Mouse (Mus musculus): ENCODE measurements at regions not wholly inside any gene's neighbourhood (a gene's known extent, or its start where the extent isn't known, plus 50 kb on each side); places are given as distances from the start of the nearest gene placed in this dataset.

DNA sequence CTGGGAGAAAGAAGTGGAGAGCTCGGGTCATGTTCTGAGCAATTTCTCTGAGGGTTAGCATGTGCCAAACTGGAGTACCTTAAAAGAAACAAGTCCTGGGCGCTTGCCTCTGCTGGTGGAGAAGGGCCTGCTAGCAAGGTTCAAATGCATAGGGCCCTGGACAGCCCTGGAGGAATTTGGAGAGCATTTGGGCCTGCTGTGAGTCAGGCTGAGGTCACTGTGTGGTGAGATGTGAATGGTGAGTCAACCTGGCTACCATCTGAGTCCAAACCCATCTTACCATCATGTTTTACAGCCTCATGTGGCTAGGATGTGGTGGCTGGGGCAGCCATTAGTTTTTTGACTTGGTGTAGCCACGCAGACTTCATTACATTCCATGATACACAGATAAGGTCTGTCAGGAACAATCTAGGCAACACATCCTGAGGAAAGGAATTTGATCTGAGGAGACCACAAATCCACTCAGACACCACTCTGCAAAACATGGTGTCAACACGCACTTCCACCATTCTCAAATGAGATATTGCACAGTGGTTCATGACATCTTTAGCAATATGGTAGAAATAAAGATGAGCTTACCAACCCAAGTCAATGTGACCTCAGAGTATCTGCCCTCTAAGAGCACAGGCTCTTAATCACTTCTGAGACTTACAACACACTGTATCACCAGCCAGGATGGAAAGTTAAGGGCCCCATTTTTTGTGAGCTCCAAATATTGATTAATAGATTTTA, 83.1 kb downstream of the Thbs2 start:
- DNase-seq (ENCODE audit: low read depth, low spot score): no peak

GRCm38 (mm10) chr17:14608845-14609244, 85.2 kb downstream of the Thbs2 start:
- DNase-seq (ENCODE audit: low read depth, low spot score): no peak

DNA sequence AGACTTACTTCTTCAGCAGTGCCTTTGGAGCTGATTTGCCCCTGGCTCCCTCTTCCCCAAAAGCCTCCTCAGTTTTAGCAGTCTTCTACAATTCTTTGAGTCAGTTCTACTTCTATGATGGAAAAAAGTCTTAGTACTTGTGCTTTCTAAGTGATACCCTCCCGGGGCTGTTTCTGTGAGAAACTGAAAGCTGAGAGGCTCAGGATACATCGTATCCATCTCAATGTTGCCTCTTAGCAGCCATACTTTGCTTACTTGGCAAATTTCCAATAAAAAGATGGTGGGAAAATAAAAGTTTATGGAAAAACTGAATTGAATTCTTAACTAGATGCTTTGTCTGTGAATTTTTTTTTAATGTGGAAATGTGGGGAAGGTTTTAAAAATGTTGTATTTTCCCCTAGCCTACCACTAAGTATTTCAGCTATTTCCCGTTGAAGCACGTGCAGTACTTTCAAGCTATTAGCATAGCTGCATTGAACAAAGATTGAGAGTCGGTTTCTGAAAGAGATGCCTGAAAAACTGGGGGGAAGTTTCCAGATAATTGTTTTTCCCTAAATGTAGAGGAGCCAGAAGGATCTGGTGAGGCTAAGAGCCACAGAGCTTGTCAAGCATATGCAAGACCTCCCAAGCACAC, 87.6 kb downstream of the Thbs2 start:
- no peak for DNase-seq (ENCODE audit: low read depth, low spot score)

DNA sequence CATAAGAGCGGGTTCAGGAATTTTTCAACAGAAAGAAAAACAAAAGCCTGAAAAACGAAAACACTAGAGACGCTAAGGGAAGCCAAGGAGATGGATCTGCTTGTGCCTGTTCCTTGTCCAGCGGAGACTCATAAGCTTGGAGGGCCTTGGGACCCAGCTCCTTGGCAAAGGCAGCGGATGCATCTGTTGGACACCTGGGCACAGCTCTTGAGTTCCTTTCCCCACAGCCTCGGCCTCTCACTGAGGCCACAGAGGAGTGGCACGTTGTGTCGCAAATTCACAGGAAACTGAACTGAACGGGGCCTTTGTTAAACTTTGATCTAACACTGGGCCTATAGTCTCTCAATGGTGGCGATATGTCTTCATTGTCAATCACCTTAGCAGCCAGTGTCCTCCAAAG, 94.4 kb downstream of the Thbs2 start:
- DNase-seq (ENCODE audit: low read depth, low spot score): no peak

- no peak for DNase-seq (ENCODE audit: low read depth, low spot score)
Measured at GRCm38 (mm10) chr17:14596470-14596869, 97.6 kb downstream of the Thbs2 start.

DNA sequence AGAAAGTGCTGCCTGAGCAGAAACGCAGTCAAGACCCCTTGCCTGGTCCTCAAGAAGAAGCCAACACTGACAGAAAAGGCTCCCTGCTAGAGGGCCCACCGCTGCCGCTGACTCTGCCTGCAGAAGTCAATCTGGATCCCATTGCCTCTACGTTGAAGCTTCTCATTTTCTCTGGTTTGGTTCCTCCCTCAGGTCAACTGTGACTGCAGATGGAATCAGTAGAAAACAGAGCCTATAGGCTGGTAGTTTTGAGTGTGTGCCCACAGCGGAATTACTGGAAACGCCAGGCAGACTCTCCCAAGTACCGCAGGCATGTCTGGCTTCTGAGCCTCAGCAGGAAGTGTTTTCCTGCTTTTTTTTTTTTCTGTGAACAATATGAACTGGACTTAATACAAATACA, 98.5 kb downstream of the Thbs2 start:
- DNase-seq (ENCODE audit: low read depth, low spot score): no peak

DNA sequence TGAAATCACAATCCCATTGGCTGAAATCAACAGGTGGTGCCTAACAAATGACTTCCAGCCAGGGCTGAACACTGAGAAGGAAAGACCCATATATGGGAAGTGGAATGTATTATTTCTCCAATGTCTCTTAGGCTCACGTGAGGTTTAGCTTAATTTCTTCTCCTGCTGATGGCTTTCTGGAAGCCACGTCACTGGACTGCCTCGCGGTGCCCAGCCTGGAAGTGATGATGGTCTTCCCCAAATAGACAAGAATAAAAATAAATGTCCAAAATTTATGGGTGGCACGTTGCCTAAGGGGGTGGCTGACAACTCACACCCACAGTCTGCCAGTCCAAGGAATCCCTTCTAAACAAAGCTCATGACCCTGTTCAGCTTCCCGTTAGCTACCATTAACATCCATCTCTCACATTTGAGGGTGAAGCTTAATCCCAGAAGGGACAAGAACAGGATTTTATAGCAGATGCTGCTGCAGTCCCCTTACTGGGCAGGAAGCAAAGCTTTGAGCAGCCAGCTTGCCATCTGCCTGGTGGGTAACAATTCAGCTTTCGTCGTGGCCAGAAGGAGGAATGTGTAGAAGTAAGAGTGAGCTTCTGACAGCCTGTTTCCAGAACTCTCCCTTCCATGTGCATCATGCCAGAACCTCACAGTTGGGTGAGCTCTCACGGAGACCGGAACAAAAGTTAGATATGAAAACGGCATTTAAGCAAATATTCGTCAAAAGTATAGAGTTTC, 105.8 kb downstream of the Thbs2 start:
- DNase-seq (ENCODE audit: low read depth, low spot score): no peak

- DNase-seq (ENCODE audit: low read depth, low spot score): no peak
Measured at GRCm38 (mm10) chr17:14579671-14580070, 114.4 kb downstream of the Thbs2 start.

GRCm38 (mm10) chr17:14578721-14579120, 115.3 kb downstream of the Thbs2 start:
- no peak for DNase-seq (ENCODE audit: low read depth, low spot score)

DNA sequence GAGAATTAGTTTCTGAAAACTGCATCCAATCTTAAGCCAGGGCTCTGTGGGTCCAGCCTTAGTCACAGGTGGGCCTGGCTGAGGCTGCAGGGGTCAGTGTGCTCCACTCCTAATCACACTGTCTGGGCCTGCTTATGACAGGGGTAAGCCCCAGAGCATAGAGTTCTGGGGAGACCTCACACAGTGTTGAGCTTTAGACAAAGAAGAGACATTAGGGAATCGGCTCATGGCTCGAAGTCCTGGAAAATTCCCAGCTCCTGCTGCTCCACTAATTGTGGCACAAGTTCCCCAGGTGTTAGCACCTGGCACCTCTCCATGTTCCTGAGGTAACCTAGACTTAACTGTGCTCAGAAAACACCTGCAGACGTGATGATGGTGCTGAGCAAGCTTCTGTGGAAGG, 115.8 kb downstream of the Thbs2 start:
- DNase-seq (ENCODE audit: low read depth, low spot score): no peak

DNA sequence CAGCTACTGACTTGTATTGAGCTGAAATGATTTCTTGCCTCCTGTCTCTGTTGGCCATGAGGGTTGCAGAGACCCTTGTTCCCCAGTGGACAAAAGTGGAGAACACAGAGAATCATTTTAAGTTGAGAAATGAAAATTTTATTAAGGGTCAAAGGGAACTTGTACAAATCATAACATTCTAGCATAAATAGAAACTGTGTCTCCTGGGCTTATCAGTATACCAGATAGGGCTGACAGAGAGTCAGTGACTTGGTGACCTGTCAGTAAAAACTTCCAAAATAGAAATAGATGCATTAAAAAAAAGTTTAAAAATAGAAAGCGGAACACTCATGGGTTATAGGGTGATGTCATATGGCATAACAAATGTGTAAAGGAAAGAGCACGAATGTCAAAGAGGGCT, 117.9 kb downstream of the Thbs2 start:
- no peak for DNase-seq (ENCODE audit: low read depth, low spot score)

- no peak for DNase-seq (ENCODE audit: low read depth, low spot score)
Measured at GRCm38 (mm10) chr17:14571143-14571542, 122.9 kb downstream of the Thbs2 start.

DNA sequence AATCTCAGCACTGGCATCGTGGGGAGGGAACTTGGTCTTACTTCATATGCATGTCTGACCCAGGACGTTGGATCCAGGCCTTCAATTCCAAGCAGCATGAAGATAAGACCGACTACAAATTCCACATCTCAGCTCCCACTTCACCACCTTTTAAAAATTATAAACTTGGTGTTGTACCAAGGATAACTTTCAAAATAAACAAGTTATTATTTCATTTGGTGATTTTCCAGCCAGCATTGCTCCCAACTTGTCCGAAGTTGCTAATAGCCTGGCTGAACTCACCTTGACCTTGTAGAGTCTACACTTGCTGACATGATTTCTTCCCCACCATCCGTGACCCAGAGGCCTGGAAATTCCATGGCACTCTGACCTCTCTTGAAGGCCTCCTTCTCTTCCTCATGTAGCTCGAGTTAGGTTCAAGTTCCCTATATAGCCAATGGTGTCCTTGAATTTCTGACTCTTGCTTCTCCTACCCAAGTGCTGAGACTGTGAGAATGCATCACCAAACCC, 123.7 kb downstream of the Thbs2 start:
- DNase-seq (ENCODE audit: low read depth, low spot score): no peak

DNA sequence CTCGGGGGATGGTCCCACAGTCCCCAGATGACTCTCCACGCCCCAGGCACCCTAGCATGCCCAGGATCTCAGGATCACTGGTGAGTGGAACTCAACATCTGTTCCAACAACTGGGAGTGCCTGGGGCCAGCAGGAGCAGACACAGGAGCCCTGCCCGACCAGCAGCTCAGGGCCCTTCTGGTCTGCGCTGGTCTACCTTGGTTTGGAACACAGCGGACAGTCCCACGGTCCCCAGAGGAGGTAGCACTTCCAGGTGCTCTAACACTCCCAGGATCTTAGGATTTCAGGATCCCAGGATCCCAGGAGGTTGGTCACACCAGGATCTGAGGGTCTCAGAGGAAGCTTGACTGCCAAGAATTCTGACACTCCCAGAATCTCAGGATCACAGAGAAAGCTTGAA, 131.8 kb downstream of the Thbs2 start:
- no peak for DNase-seq (ENCODE audit: low read depth, low spot score)

GRCm38 (mm10) chr17:14557214-14557613, 136.8 kb downstream of the Thbs2 start:
- DNase-seq (ENCODE audit: low read depth, low spot score): no peak

DNA sequence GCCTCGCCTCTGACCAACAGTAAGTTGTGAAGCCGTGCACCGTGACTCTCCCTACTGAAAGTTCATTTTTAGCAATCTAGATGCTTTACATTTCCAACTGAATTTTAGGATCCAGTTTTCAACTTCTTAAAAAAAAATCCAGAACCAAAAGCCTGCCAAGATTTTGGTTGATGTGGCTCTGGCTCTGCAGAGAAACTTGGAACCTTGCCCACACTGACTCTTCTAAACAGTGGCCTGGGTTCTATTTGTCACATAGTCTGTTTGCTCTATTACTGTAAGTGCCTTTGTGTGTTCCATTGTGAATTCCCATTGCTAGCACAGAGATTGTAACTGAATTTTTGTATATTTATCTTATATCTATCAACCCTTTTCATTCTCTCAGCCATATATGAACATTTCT, 140.8 kb downstream of the Thbs2 start:
- no peak for DNase-seq (ENCODE audit: low read depth, low spot score)

DNA sequence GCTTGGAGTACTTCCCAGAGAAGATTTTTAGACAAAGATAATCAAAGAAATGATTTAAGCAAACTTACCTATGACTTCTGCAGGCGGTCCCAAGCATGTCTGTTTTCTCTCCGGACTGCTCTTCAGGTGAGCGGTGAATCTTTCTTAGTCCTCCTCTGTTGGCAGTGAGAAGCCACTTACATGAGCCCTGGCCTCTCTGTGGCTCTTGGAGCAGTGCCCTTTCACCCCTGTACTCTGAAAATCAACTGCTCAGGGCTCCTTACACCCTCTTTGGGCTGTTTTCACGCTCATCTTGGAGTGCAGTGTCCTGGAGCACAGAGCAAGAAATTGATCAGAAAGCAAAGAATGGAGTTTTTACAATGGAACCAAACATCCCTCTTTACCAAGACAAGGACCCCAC, 142.0 kb downstream of the Thbs2 start:
- DNase-seq (ENCODE audit: low read depth, low spot score): no peak

- DNase-seq (ENCODE audit: low read depth, low spot score): no peak
Measured at GRCm38 (mm10) chr17:14551610-14552009, 142.4 kb downstream of the Thbs2 start.

DNA sequence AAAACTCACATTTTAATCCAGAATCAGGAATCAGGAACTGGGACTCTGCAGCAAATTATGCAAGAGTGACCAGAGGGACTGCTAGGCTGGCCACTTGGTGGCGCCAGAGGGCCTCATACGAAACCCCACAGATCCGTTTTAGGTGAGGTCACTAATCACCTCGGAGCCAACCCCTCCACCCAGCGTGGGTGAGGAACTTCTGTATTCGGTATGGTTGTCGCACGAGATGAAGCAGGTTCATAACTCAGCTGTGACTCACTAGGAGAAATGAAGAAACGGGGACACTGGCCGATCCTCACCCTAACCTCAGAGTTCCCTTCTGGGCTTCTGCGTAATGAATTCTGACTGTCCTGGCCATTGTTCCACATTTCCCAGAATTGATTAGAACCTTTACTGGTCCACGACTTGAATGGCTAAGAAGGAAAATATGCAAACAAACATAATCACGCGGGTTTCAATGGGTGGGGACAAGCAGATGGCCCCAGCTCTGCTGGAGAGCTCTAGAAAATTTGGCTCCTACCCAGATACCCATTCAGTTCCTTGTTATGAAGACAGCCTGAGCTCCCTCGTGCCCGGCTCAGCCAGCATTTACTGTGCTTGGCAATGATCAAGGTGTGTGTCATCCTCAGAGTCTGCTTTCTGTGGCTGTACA, 148.1 kb downstream of the Thbs2 start:
- peak; percentile 40 for DNase-seq (ENCODE audit: low read depth, low spot score)

DNA sequence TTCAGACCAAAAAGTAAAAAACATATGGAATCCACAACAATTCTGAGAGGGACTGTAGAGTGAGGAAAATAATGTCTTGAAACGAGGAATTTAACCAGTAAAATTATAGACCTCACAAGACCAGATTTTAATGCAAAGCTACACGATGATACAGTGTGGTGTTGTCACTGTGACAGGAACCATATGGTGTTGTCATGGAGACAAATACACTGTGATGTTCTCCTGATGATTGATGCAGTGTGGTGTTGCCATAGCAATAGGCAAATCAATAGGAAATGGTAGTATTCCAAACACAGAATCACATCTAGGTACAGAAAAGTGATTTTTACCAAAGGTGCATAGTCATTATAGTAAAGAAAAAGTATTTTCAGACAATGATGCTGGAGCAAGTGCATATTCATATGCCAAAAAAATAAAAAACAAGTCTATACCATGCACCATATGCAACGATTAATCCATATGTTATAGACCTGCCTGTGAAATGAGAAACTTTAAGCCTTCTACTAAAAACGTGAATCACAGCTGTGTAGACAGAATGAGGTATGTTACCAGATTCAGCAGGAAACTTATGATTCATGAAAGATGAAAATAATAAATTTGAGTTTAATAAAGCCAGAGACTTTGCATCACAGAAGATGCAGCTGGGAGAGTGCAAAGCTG, 149.6 kb downstream of the Thbs2 start:
- no peak for DNase-seq (ENCODE audit: low read depth, low spot score)

- no peak for DNase-seq (ENCODE audit: low read depth, low spot score)
Measured at GRCm38 (mm10) chr17:14541035-14541434, 153.0 kb downstream of the Thbs2 start.

All from WW6 (cell line).